Mouse (Mus musculus): ENCODE measurements around the gene Fcer2a. TPM values are rescaled to one million over a fixed set of nuclear protein-coding genes. Genes with fewer than 3 reads are reported as not detected.

Fcer2a gene
- 0.07 TPM in 1 of 2 replicates, not detected in the other for polyA plus RNA-seq (2012; ENCODE audit: insufficient read depth, low replicate concordance)

DNA sequence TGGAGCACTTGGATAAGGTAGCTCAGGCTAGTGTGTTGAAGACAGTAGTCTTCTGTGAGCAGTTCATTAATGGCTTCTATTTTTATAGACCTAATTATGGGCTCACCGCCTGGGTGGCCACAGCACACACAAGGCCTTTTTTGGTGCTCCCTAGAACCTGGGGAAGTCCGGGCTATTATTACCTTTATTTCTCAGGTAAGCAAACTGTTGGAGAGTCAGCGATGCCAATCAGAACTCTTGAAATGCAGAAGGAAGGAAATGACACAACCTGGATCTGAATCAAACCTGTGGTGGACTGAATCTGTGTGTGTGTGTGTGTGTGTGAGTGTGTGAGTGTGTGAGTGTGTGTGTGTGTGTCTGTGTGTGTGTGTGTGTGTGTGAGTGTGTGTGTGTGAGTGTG lies at the start of gene Fcer2a:
Fcer2a (minus strand) TSS at position 55 of the 400 bp plus-strand sequence.
- H3K9me3 ChIP-seq, result no peaks in the 10 kb centered on the region
- H3K36me3 ChIP-seq (replicated peaks; ENCODE audit: low read length), result no peaks in the 10 kb centered on the region
- TF ChIP-seq FLI1 (IDR thresholded peaks at IDR 0.05; ENCODE audit: low read length) (no peak), GATA1 (IDR thresholded peaks at IDR 0.05; ENCODE audit: borderline replicate concordance, low read length) (no peak)
- peaks cover 24% of the 10 kb centered on the region for H3K27me3 ChIP-seq (replicated peaks)
- H3K4me3 ChIP-seq (replicated peaks), result no peak within 1 kb of the TSS
- peaks cover 11% of the 10 kb centered on the region for H3K4me1 ChIP-seq

DNA sequence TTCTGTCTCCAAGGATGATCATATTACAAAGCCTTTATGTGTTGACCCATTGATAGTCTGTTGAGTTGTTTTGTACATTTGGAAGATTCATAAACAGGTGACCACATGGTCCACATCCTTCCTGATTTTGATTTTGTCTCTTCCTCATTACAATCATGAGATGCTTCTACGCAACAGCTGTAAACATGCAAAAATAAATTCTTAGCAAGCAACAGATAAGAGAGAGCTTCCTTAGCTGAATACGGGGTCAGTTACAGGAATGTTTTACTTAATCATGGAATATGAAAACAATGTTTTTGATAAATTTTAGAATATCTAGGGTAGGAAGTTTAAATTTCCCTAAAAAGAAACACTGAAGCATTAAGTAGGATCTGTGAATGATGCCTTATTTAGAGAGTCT lies 43.0 kb upstream of the Fcer2a start:
- H3K4me3 ChIP-seq (replicated peaks), result no peak overlapping the region
- H3K36me3 ChIP-seq (replicated peaks; ENCODE audit: low read length), result no peaks in the 10 kb centered on the region
- H3K27me3 ChIP-seq (replicated peaks), result no peaks in the 10 kb centered on the region
- H3K9me3 ChIP-seq, result no peaks in the 10 kb centered on the region
- TF ChIP-seq FLI1 (IDR thresholded peaks at IDR 0.05; ENCODE audit: low read length), result no peak
- no peak for TF ChIP-seq GATA1 (IDR thresholded peaks at IDR 0.05; ENCODE audit: borderline replicate concordance, low read length)
- peaks cover 9% of the 10 kb centered on the region; the same call in 1 of the 2 replicates for H3K4me1 ChIP-seq

DNA sequence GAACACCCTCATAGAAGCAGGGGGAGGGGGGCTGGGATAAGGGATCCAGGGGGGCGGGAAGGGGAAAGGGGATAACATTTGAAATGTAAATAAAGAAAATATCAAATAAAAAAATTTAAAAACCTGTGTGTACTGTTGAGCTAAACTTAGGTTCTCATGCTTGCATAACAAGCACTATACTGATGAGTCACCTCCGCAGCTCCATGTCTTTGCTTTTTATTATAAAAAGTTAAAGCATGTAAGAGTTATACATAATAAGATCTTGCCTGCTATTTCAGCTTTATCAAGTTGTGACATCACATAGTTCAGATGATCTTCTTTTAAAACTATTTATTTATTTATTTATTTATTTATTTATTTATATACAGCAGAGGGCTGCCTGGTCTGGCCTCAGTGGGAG lies 41.6 kb upstream of the Fcer2a start:
- H3K9me3 ChIP-seq, result no peaks in the 10 kb centered on the region
- peaks cover 9% of the 10 kb centered on the region; the same call in 1 of the 2 replicates for H3K4me1 ChIP-seq
- H3K4me3 ChIP-seq (replicated peaks), result no peak overlapping the region
- H3K36me3 ChIP-seq (replicated peaks; ENCODE audit: low read length), result no peaks in the 10 kb centered on the region
- no peak for TF ChIP-seq FLI1 (IDR thresholded peaks at IDR 0.05; ENCODE audit: low read length)
- TF ChIP-seq GATA1 (IDR thresholded peaks at IDR 0.05; ENCODE audit: borderline replicate concordance, low read length), result no peak
- H3K27me3 ChIP-seq (replicated peaks), result no peaks in the 10 kb centered on the region

DNA sequence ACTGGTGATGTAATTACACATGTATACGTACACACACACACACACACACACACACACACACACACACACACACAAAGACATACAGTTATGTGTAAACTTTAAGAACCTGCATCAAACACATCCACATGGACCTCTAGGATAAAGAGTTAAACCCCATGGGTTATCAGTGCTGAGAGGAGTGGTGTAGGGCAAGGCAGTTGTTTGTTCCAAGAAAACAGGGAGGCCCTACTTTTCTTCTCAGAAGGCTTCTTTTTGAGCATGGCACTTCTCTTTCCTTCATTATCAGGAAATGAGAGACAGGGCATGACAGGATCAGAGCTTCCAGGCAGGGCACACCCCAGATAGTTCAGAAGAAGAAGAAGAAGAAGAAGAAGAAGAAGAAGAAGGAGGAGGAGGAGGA lies 40.1 kb upstream of the Fcer2a start:
- no peaks in the 10 kb centered on the region for H3K36me3 ChIP-seq (replicated peaks; ENCODE audit: low read length)
- H3K27me3 ChIP-seq (replicated peaks), result no peaks in the 10 kb centered on the region
- peaks cover 12% of the 10 kb centered on the region for H3K4me1 ChIP-seq
- H3K9me3 ChIP-seq, result no peaks in the 10 kb centered on the region
- no peak for TF ChIP-seq FLI1 (IDR thresholded peaks at IDR 0.05; ENCODE audit: low read length)
- TF ChIP-seq GATA1 (IDR thresholded peaks at IDR 0.05; ENCODE audit: borderline replicate concordance, low read length), result no peak
- H3K4me3 ChIP-seq (replicated peaks), result no peak overlapping the region

DNA sequence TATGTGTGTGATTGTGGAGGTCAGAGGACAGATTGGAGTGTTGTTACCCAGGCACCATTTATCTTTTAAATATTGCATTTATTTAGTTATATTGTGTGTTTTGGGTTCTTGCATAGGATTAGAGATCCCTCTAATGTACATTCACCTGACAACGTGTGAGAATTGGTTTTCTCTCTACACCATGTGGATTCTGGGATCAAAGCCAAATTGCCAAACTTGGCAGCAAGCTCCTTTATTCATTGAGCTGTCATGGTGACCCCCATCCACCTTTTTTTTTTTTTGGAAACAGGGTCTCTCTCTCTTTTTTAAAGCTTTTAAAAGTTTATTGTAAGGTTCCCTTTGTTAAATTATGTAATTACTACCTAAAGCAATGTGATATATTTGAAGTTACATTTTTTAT lies 27.1 kb upstream of the Fcer2a start:
- Histone ChIP-seq H3K4me1 (peaks cover 47% of the 10 kb centered on the region), H3K36me3 (replicated peaks; ENCODE audit: low read length) (no peaks in the 10 kb centered on the region), H3K27me3 (replicated peaks) (peaks cover 5% of the 10 kb centered on the region), H3K9me3 (no peaks in the 10 kb centered on the region), H3K4me3 (replicated peaks) (no peak overlapping the region)
- TF ChIP-seq FLI1 (IDR thresholded peaks at IDR 0.05; ENCODE audit: low read length), result no peak
- TF ChIP-seq GATA1 (IDR thresholded peaks at IDR 0.05; ENCODE audit: borderline replicate concordance, low read length), result no peak

DNA sequence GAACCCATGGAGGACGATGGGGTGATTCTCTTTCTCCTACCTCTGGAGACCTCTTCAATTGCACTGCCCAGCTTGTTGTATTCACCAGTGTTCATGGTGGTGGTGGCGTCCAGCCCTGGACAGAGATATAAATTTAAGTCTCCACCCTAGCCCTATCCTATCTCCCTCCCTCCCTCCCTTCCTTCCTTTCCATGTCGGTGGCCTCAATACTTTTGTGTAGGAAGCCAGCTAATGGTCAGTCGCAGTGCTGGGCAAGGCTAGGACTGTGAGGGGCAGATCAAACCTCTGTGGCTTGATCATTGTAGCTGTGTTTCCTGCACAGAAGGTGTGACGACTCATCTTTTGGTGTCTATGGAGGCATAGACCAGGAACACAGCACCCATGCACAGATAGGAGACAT lies 26.6 kb upstream of the Fcer2a start, which contains the start of gene Clec4g:
Clec4g (minus strand) TSS at position 101 of the 400 bp plus-strand sequence.
- no peaks in the 10 kb centered on the region for H3K9me3 ChIP-seq
- peaks cover 47% of the 10 kb centered on the region for H3K4me1 ChIP-seq
- H3K27me3 ChIP-seq (replicated peaks), result peaks cover 5% of the 10 kb centered on the region
- peak within 1 kb of the TSS; percentile 72 for H3K4me3 ChIP-seq (replicated peaks)
- TF ChIP-seq GATA1 (IDR thresholded peaks at IDR 0.05; ENCODE audit: borderline replicate concordance, low read length), result no peak
- no peaks in the 10 kb centered on the region for H3K36me3 ChIP-seq (replicated peaks; ENCODE audit: low read length)

DNA sequence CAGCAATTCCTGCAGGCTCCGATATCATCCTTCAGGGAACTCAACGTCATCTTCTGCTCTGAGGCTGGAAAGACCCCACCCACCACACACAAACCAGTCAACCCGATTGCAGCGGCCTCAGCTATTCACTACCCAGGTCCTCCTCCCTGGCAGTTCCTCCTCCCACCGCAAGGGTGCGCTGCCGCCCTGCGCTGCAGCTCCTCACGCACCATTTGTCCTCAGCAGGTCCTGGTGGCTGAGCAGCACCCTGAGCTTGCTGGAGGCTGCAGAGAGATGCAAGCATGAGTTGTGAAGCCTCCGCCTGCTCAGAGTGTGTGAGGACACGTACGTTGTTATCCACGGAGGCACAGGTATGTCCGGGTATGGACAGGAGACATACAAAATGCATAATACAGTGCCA lies 24.6 kb upstream of the Fcer2a start:
- H3K4me1 ChIP-seq, result peaks cover 44% of the 10 kb centered on the region
- peak overlapping the region; percentile 7 for H3K4me3 ChIP-seq (replicated peaks)
- no peaks in the 10 kb centered on the region for H3K36me3 ChIP-seq (replicated peaks; ENCODE audit: low read length)
- no peaks in the 10 kb centered on the region for H3K9me3 ChIP-seq
- no peak for TF ChIP-seq GATA1 (IDR thresholded peaks at IDR 0.05; ENCODE audit: borderline replicate concordance, low read length)
- TF ChIP-seq FLI1 (IDR thresholded peaks at IDR 0.05; ENCODE audit: low read length), result no peak
- H3K27me3 ChIP-seq (replicated peaks), result peaks cover 5% of the 10 kb centered on the region

DNA sequence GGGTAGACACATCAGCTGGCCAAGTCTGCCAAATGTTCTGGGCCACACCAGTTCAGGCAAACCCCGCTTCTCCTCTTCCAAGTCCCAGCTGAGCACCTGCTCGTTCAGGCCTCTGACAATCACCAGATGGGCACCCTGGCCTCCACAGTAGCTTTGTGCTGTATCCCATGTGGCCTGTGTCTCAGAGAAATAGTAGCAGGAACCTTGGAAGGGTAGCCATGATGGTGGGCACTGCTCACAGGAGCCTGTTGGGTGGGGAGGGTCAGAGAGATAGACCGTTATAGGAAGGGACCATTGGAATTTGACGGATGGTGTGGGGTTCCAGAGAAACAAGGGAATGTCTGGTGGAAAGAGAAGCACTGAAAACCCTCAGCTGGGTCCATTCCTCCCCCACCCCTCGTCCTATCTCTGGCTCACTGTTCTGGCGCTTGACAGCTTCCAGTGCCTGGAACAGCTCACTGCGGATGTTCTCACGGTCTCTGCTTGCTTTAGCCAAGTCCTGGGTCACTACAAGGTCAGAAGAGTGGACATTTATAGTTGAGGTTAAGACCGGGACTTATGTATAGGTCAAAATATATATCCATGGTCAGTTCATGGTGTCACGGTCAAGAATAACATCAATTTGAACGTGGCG lies 23.5 kb upstream of the Fcer2a start:
- Histone ChIP-seq H3K4me3 (replicated peaks) (no peak overlapping the region), H3K27me3 (replicated peaks) (peaks cover 5% of the 10 kb centered on the region), H3K4me1 (peaks cover 44% of the 10 kb centered on the region), H3K36me3 (replicated peaks; ENCODE audit: low read length) (no peaks in the 10 kb centered on the region), H3K9me3 (no peaks in the 10 kb centered on the region)
- TF ChIP-seq GATA1 (IDR thresholded peaks at IDR 0.05; ENCODE audit: borderline replicate concordance, low read length), result no peak

DNA sequence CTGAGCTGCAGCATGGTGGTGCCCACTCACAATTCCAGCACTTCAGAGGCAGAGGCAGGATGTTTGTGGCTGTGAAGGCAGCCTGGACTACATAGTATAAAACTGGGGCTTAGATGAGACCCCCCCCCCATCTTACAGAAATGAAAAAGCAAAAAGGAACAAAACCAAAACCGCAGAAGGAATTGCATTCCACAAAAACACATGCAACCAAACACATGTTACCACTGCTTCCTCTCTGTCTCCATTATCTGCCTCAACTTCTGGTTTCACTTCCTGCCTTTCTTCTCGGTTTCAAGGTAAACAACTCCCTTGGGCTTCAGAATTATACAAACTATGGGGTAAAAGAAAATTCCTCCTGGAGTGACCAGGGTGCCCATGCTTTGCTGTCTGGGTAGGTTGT lies 17.7 kb upstream of the Fcer2a start:
- H3K27me3 ChIP-seq (replicated peaks), result peaks cover 11% of the 10 kb centered on the region
- H3K9me3 ChIP-seq, result no peaks in the 10 kb centered on the region
- peak overlapping the region; percentile 84 for H3K4me3 ChIP-seq (replicated peaks)
- peaks cover 59% of the 10 kb centered on the region for H3K4me1 ChIP-seq
- TF ChIP-seq FLI1 (IDR thresholded peaks at IDR 0.05; ENCODE audit: low read length) (no peak), GATA1 (IDR thresholded peaks at IDR 0.05; ENCODE audit: borderline replicate concordance, low read length) (no peak; the same call in 2 of the 3 replicates)
- no peaks in the 10 kb centered on the region for H3K36me3 ChIP-seq (replicated peaks; ENCODE audit: low read length)

DNA sequence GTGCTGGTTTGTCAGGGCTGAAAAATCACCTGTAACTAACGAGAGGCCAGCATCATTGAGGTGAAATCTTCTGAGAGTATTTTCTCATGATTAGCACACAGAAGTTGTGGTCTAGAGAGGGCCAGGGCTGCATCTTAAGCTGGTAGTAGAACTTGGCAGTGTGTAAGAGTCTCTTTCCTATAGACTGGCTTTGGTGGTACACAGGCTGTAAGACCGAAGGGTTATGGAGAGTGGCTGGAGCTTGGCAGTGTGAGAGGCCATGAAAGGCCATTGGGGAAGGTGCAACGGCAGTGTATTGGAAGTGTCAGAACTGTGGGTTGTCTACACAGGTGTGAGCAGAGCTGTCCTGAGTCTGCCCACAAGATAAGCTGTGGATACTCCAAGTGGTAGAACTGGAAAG lies 16.3 kb upstream of the Fcer2a start:
- no peaks in the 10 kb centered on the region for H3K9me3 ChIP-seq
- H3K4me1 ChIP-seq, result peaks cover 67% of the 10 kb centered on the region
- H3K4me3 ChIP-seq (replicated peaks), result peak overlapping the region; percentile 14
- TF ChIP-seq GATA1 (IDR thresholded peaks at IDR 0.05; ENCODE audit: borderline replicate concordance, low read length), result no peak
- no peak for TF ChIP-seq FLI1 (IDR thresholded peaks at IDR 0.05; ENCODE audit: low read length)
- H3K27me3 ChIP-seq (replicated peaks), result peaks cover 9% of the 10 kb centered on the region
- H3K36me3 ChIP-seq (replicated peaks; ENCODE audit: low read length), result no peaks in the 10 kb centered on the region

Data from megakaryocyte, embryonic 14.5 days (primary cell).